Mouse (Mus musculus) heart, embryonic 11.5 days (tissue): ENCODE results near the gene Kif4. TPM values are rescaled to one million over a fixed set of nuclear protein-coding genes. Genes with fewer than 3 reads are reported as not detected.

Source experiments
- ATAC-seq: fragments of 200-750 bp; cut with Nextera tagmentation; replicated peaks from 2 replicates; pipeline ENCODE4 v1.8.0; 2017; ENCODE audit warnings: moderate library complexity; ENCODE audit not compliant: insufficient number of reproducible peaks, low FRiP score, low TSS enrichment
- H3K27ac ChIP-seq: fragments of 300-500 bp; sonication (generic); 2 replicates; pipeline ENCODE4 v1.5.1; 2014; ENCODE audit warnings: mild to moderate bottlenecking, low read depth, low read length
- H3K27me3 ChIP-seq: fragments of 300-500 bp; sonication (generic); 2 replicates; pipeline ENCODE4 v1.6.1; 2014; ENCODE audit warnings: mild to moderate bottlenecking, low read length, mixed read lengths; ENCODE audit not compliant: control insufficient read depth, insufficient read depth
- H3K36me3 ChIP-seq: fragments of 300-500 bp; sonication (generic); 2 replicates; pipeline ENCODE4 v1.6.1; 2014; ENCODE audit warnings: mild to moderate bottlenecking, low read length, moderate library complexity, mixed read lengths; ENCODE audit not compliant: control insufficient read depth, insufficient read depth
- H3K4me1 ChIP-seq: fragments of 300-500 bp; sonication (generic); 2 replicates; pipeline ENCODE4 v1.6.1; 2014; ENCODE audit warnings: low read length; ENCODE audit not compliant: control insufficient read depth, insufficient read depth
- H3K4me2 ChIP-seq: fragments of 300-500 bp; sonication (generic); 2 replicates; pipeline ENCODE4 v1.6.1; 2014; ENCODE audit warnings: mild to moderate bottlenecking, moderate library complexity
- H3K4me3 ChIP-seq: fragments of 300-500 bp; sonication (generic); 2 replicates; pipeline ENCODE4 v1.5.1; 2014; ENCODE audit warnings: low read depth, low read length
- H3K9ac ChIP-seq: fragments of 300-500 bp; sonication (generic); 2 replicates; pipeline ENCODE4 v1.6.1; 2014; ENCODE audit warnings: mild to moderate bottlenecking, low read depth, low read length, moderate library complexity
- H3K9me3 ChIP-seq: fragments of 300-500 bp; sonication (generic); replicated peaks from 2 replicates; pipeline ENCODE4 v1.6.1; 2016; ENCODE audit warnings: low read length; ENCODE audit not compliant: control insufficient read depth
- WGBS: fragments of 180-500 bp; shearing (Covaris S2); extraction: QIAGEN DNeasy Blood & Tissue Kit; methylation state at CpG from one replicate; pipeline ENCODE4 v1.1.7; 2014; ENCODE audit not compliant: insufficient replicate concordance; 5-methylcytosine and 5-hydroxymethylcytosine counted together
- polyA plus RNA-seq: library from polyadenylated mRNA; unstranded; fragments of >200 nt; fragmentation: Nextera tagmentation; extraction: Ambion mirVana; gene quantifications from 2 replicates; pipeline ENCODE4 v1.2.1, GENCODE M21; 2014

The Kif4 gene
- polyA plus RNA-seq = 26.7 and 30.6 TPM in 2 replicates

- no peaks in the 10 kb centered on the region; the same call in 1 of the 2 replicates for H3K36me3 ChIP-seq
- peak within 1 kb of the TSS; percentile 87 for H3K27ac ChIP-seq
- H3K9ac ChIP-seq = peak within 1 kb of the TSS; percentile 83
- peak within 1 kb of the TSS; percentile 69 for H3K4me3 ChIP-seq
- 19% methylated on average over 3 of the region's 3 CpGs for WGBS
- H3K27me3 ChIP-seq = peaks cover 3% of the 10 kb centered on the region; the same call in 1 of the 2 replicates
- no peaks in the 10 kb centered on the region for H3K4me1 ChIP-seq
- no peaks in the 10 kb centered on the region for H3K9me3 ChIP-seq
- H3K4me2 ChIP-seq = peak within 1 kb of the TSS; percentile 70
- no peak for ATAC-seq
These were observed at the start of gene Kif4 for GRCm38 (mm10) chrX:100625546-100625801. Kif4 (plus strand) TSS chrX:100625737.

DNA sequence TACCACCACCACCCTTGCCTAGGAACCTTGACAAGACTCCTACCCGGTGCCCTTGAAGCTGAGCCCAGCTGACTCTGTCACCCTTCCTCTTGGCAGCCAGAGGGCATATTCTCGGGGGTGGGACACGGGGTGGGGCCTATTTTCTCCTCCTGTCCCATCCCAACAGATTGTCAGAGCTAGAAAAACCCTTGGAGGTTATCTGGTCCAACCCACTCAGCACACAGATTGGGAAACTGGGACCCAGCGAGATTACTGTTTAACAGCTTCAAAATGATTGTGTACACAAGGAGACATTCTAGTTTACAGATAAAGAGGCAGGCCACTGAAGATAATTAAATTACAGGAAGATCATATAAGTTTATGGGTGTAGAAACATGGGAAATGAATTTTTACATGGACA, 30.7 kb upstream of the Kif4 start, which contains the start of gene P2ry4:
Gene P2ry4, minus strand, starts transcription at position 79 of the 400 bp plus-strand sequence.
- 57% methylated on average over 4 of the region's 4 CpGs for WGBS
- no peaks in the 10 kb centered on the region for H3K36me3 ChIP-seq
- no peaks in the 10 kb centered on the region for H3K4me1 ChIP-seq
- no peaks in the 10 kb centered on the region for H3K27me3 ChIP-seq
- H3K4me2 ChIP-seq = no peak within 1 kb of the TSS
- H3K9me3 ChIP-seq = no peaks in the 10 kb centered on the region
- H3K4me3 ChIP-seq = no peak within 1 kb of the TSS
- ATAC-seq = no peak
- H3K9ac ChIP-seq = no peak within 1 kb of the TSS
- H3K27ac ChIP-seq = no peak within 1 kb of the TSS

GRCm38 (mm10) chrX:100597439-100597838, 28.1 kb upstream of the Kif4 start:
- no peak for ATAC-seq
- H3K4me2 ChIP-seq = no peak overlapping the region
- no peaks in the 10 kb centered on the region for H3K4me1 ChIP-seq
- 23% methylated on average over 5 of the region's 5 CpGs for WGBS
- H3K4me3 ChIP-seq = no peak overlapping the region
- H3K27ac ChIP-seq = no peak overlapping the region
- H3K27me3 ChIP-seq = no peaks in the 10 kb centered on the region
- no peaks in the 10 kb centered on the region for H3K36me3 ChIP-seq
- no peak overlapping the region for H3K9ac ChIP-seq
- no peaks in the 10 kb centered on the region for H3K9me3 ChIP-seq

- H3K4me1 ChIP-seq = no peaks in the 10 kb centered on the region
- no peak overlapping the region for H3K4me2 ChIP-seq
- no peak overlapping the region for H3K4me3 ChIP-seq
- no peak for ATAC-seq
- no peaks in the 10 kb centered on the region for H3K9me3 ChIP-seq
- no peak overlapping the region for H3K27ac ChIP-seq
- WGBS = 65% methylated on average over 4 of the region's 4 CpGs
- H3K9ac ChIP-seq = no peak overlapping the region
- 0 out of 2 replicates have a peak, but pooled peaks cover 5% of the 10 kb centered on the region for H3K27me3 ChIP-seq
- H3K36me3 ChIP-seq = no peaks in the 10 kb centered on the region
These were observed 25.8 kb upstream of the Kif4 start for GRCm38 (mm10) chrX:100599755-100600154.

GRCm38 (mm10) chrX:100605314-100605713, 20.2 kb upstream of the Kif4 start, which contains the start of gene Arr3:
Arr3 (plus strand) TSS chrX:100605497.
- H3K36me3 ChIP-seq = no peaks in the 10 kb centered on the region
- no peak within 1 kb of the TSS for H3K4me2 ChIP-seq
- H3K4me1 ChIP-seq = no peaks in the 10 kb centered on the region
- 73% methylated on average over 1 of the region's 1 CpGs for WGBS
- no peak within 1 kb of the TSS for H3K9ac ChIP-seq
- no peak for ATAC-seq
- H3K9me3 ChIP-seq = no peaks in the 10 kb centered on the region
- H3K27me3 ChIP-seq = 0 out of 2 replicates have a peak, but pooled peaks cover 5% of the 10 kb centered on the region
- no peak within 1 kb of the TSS for H3K27ac ChIP-seq
- no peak within 1 kb of the TSS for H3K4me3 ChIP-seq

GRCm38 (mm10) chrX:100618488-100618887, 7.0 kb upstream of the Kif4 start:
- Histone ChIP-seq H3K27me3 (0 out of 2 replicates have a peak, but pooled peaks cover 2% of the 10 kb centered on the region), H3K36me3 (no peaks in the 10 kb centered on the region), H3K27ac (no peak overlapping the region), H3K4me3 (no peak overlapping the region), H3K4me2 (no peak overlapping the region), H3K9me3 (no peaks in the 10 kb centered on the region), H3K9ac (no peak overlapping the region), H3K4me1 (no peaks in the 10 kb centered on the region)
- WGBS = 52% methylated on average over 3 of the region's 3 CpGs
- no peak for ATAC-seq

- no peaks in the 10 kb centered on the region; the same call in 1 of the 2 replicates for H3K36me3 ChIP-seq
- no peak overlapping the region for H3K4me3 ChIP-seq
- no peak overlapping the region for H3K27ac ChIP-seq
- peaks cover 3% of the 10 kb centered on the region; the same call in 1 of the 2 replicates for H3K27me3 ChIP-seq
- H3K9ac ChIP-seq = no peak overlapping the region
- WGBS = 72% methylated on average over 2 of the region's 2 CpGs
- no peaks in the 10 kb centered on the region for H3K4me1 ChIP-seq
- ATAC-seq = no peak
- H3K4me2 ChIP-seq = no peak overlapping the region
- H3K9me3 ChIP-seq = no peaks in the 10 kb centered on the region
These were observed 4.2 kb upstream of the Kif4 start for GRCm38 (mm10) chrX:100621366-100621765.

GRCm38 (mm10) chrX:100624242-100624641, 1.3 kb upstream of the Kif4 start:
- no peaks in the 10 kb centered on the region; the same call in 1 of the 2 replicates for H3K36me3 ChIP-seq
- no peaks in the 10 kb centered on the region for H3K4me1 ChIP-seq
- peaks cover 3% of the 10 kb centered on the region; the same call in 1 of the 2 replicates for H3K27me3 ChIP-seq
- ATAC-seq = no peak
- no peaks in the 10 kb centered on the region for H3K9me3 ChIP-seq
- no peak overlapping the region for H3K27ac ChIP-seq
- H3K4me3 ChIP-seq = no peak overlapping the region
- no peak overlapping the region for H3K9ac ChIP-seq
- WGBS = 78% methylated on average over 4 of the region's 4 CpGs
- no peak overlapping the region for H3K4me2 ChIP-seq

DNA sequence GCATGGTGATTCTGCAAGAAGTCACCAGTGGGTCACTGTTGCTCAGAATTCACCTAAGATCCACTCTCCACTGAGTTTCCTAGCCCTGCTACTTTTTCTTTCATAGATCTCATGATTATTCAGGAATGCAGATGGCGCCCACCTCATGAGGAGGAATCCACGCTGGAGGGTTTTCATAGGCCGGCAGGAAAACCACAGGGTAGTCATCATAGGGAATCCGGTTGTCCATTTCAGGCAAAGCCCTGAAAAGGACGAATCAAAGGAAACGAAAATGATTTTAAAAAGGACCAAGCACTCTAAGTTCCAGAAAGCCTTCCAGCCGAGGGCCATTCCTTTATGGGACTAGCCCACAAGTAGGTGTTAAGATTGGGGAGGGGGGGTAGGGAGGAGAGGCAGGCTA, 391 bp upstream of the Kif4 start:
- no peaks in the 10 kb centered on the region; the same call in 1 of the 2 replicates for H3K36me3 ChIP-seq
- 40% methylated on average over 7 of the region's 7 CpGs for WGBS
- peak overlapping the region; percentile 69 for H3K4me3 ChIP-seq
- peak overlapping the region; percentile 74 for H3K9ac ChIP-seq
- peak overlapping the region; percentile 52 for H3K4me2 ChIP-seq
- H3K27me3 ChIP-seq = peaks cover 3% of the 10 kb centered on the region; the same call in 1 of the 2 replicates
- no peak for ATAC-seq
- no peak overlapping the region for H3K27ac ChIP-seq
- no peaks in the 10 kb centered on the region for H3K9me3 ChIP-seq
- H3K4me1 ChIP-seq = no peaks in the 10 kb centered on the region
